Mouse (Mus musculus): Measurements from ENCODE around the gene Cd302.
A peak's percentile ranks its signal among the peaks of the same experiment; 100 is the strongest.

DNA sequence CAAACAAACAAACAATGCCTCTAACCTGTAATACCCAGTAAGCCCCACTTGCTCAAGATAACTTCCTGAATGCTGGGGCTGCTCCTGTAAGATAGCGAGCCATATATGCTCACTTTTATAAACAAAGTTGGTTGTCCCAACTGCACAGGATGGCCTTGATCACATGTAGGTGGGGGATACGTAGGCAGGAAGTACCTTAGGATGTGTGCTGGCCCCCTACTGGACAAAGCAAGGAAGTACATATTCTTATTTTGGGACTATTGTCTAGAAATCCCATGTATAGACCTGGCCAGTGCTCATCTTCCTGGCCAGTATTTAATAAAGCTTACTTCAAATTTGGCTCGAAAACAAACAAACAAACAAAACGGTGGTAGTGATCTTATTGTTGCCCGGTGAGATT lies 39.1 kb upstream of the Cd302 start:
- no peak for TF ChIP-seq POLR2A (IDR thresholded peaks at IDR 0.05; ENCODE audit: extremely low read depth, insufficient read depth, low read length)
- 0 out of 2 replicates have a peak, but pooled peaks have one; percentile 11 for TF ChIP-seq CTCF (IDR thresholded peaks at IDR 0.05; ENCODE audit: extremely low read depth, insufficient read depth, low read length)

Measured in cortical plate, adult 2 months (tissue).